Mouse (Mus musculus) layer of hippocampus, adult 9-10 months (tissue): ENCODE measurements around the gene Ralgps2.

Experiments
- DNase-seq: peaks from one replicate; pipeline ENCODE4 v3.0.0; 2022; ENCODE audit warnings: low spot score

Ralgps2 gene

GRCm38 (mm10) chr1:156955926-156956760, 16.7 kb upstream of the Ralgps2 start:
- DNase-seq = no peak

- DNase-seq = no peak
Measured at GRCm38 (mm10) chr1:156954216-156954615, 14.8 kb upstream of the Ralgps2 start.

- no peak for DNase-seq
Measured at GRCm38 (mm10) chr1:156950354-156950753, 10.9 kb upstream of the Ralgps2 start.

- no peak for DNase-seq
Measured at GRCm38 (mm10) chr1:156940584-156940983, 1.2 kb upstream of the Ralgps2 start.

GRCm38 (mm10) chr1:156940142-156940522, 706 bp upstream of the Ralgps2 start:
- no peak for DNase-seq

GRCm38 (mm10) chr1:156938705-156939242, 652 bp downstream of the Ralgps2 start:
- no peak for DNase-seq

- DNase-seq = no peak
Measured at GRCm38 (mm10) chr1:156937436-156937835, 2.0 kb downstream of the Ralgps2 start.

- DNase-seq = no peak
Measured at GRCm38 (mm10) chr1:156933712-156934111, 5.7 kb downstream of the Ralgps2 start.

GRCm38 (mm10) chr1:156932036-156932774, 7.2 kb downstream of the Ralgps2 start:
- DNase-seq = no peak

GRCm38 (mm10) chr1:156931106-156931870, 8.1 kb downstream of the Ralgps2 start:
- no peak for DNase-seq

GRCm38 (mm10) chr1:156930263-156930662, 9.2 kb downstream of the Ralgps2 start:
- no peak for DNase-seq

- no peak for DNase-seq
Measured at GRCm38 (mm10) chr1:156928255-156928654, 11.2 kb downstream of the Ralgps2 start.

GRCm38 (mm10) chr1:156923511-156923910, 15.9 kb downstream of the Ralgps2 start:
- DNase-seq = no peak

- DNase-seq = no peak
Measured at GRCm38 (mm10) chr1:156922921-156923320, 16.5 kb downstream of the Ralgps2 start.

GRCm38 (mm10) chr1:156921290-156921994, 18.0 kb downstream of the Ralgps2 start:
- DNase-seq = no peak

GRCm38 (mm10) chr1:156917460-156917859, 22.0 kb downstream of the Ralgps2 start:
- no peak for DNase-seq

- DNase-seq = no peak
Measured at GRCm38 (mm10) chr1:156916361-156916760, 23.1 kb downstream of the Ralgps2 start.

- no peak for DNase-seq
Measured at GRCm38 (mm10) chr1:156914942-156915341, 24.5 kb downstream of the Ralgps2 start.

- DNase-seq = no peak
Measured at GRCm38 (mm10) chr1:156913190-156913589, 26.2 kb downstream of the Ralgps2 start.

GRCm38 (mm10) chr1:156910948-156911347, 28.5 kb downstream of the Ralgps2 start:
- no peak for DNase-seq

GRCm38 (mm10) chr1:156909866-156910265, 29.6 kb downstream of the Ralgps2 start:
- DNase-seq = no peak

- no peak for DNase-seq
Measured at GRCm38 (mm10) chr1:156909265-156909664, 30.2 kb downstream of the Ralgps2 start.
